Mouse (Mus musculus) CH12.LX (cell line): ENCODE results near the gene Syn3. TPM values are rescaled to one million over a fixed set of nuclear protein-coding genes. Genes with fewer than 3 reads are reported as not detected.

Source experiments
- DNase-seq: peaks from one replicate; pipeline ENCODE4 v3.0.0-alpha.2; 2013; ENCODE audit errors: extremely low read depth
- H3K27ac ChIP-seq: 2 replicates; pipeline ENCODE4 v1.5.1; 2012; ENCODE audit warnings: low read depth, mild to moderate bottlenecking, control low read depth, moderate library complexity; ENCODE audit not compliant: insufficient read depth
- H3K27me3 ChIP-seq: replicated peaks from 2 replicates; pipeline ENCODE3; 2012; ENCODE audit warnings: inconsistent platforms
- H3K36me3 ChIP-seq, 2 experiments: replicated peaks in 1 of 2; 2 replicates each; pipeline versions ENCODE3 to v1.6.1; 2012; ENCODE audit warnings: inconsistent platforms in 1 of 2, low read length in 1 of 2, mild to moderate bottlenecking in 1 of 2, mixed read lengths in 1 of 2, moderate library complexity in 1 of 2; ENCODE audit not compliant: control insufficient read depth in 1 of 2, insufficient read depth in 1 of 2
- H3K4me1 ChIP-seq, 2 experiments: 2 replicates each; pipeline ENCODE4 v1.6.1; 2012; ENCODE audit warnings: inconsistent platforms in 1 of 2, moderate library complexity in 1 of 2; ENCODE audit not compliant: insufficient read depth in 2 of 2, control insufficient read depth in 1 of 2
- H3K4me2 ChIP-seq: 2 replicates; pipeline ENCODE4 v1.6.1; 2012; ENCODE audit warnings: low read depth, mild to moderate bottlenecking, control low read depth; ENCODE audit not compliant: poor library complexity, insufficient read depth, severe bottlenecking
- H3K4me3 ChIP-seq, 3 experiments: fragments of 150-350 bp in 1 of 3; sonication (generic) in 1 of 3; replicated peaks in 1 of 3; 2 replicates each; pipeline versions ENCODE3 to v1.5.1; 2011 to 2012; ENCODE audit warnings: low read depth in 2 of 3, low read length in 2 of 3, mild to moderate bottlenecking in 2 of 3, moderate library complexity in 2 of 3, control low read depth in 1 of 3, improper control_type of control experiment in 1 of 3, inconsistent platforms in 1 of 3, mixed read lengths in 1 of 3; ENCODE audit not compliant: poor library complexity in 1 of 3
- H3K79me2 ChIP-seq: replicated peaks from 2 replicates; pipeline ENCODE4 v1.6.1; 2012; ENCODE audit warnings: mild to moderate bottlenecking, moderate library complexity; ENCODE audit not compliant: control insufficient read depth, poor library complexity, insufficient read depth, severe bottlenecking; ENCODE audit errors: extremely low read depth
- H3K9ac ChIP-seq: 2 replicates; pipeline ENCODE4 v1.6.1; 2012; ENCODE audit warnings: low read depth, mild to moderate bottlenecking, control low read depth, moderate library complexity; ENCODE audit not compliant: insufficient read depth
- H3K9me3 ChIP-seq: replicated peaks from 2 replicates; pipeline ENCODE3; 2012; ENCODE audit warnings: low read length, inconsistent platforms, mixed read lengths
- CHD2 ChIP-seq: IDR thresholded peaks from 2 replicates; pipeline ENCODE4 v1.6.1; 2011; ENCODE audit warnings: low read length, improper control_type of control experiment
- CTCF ChIP-seq, 2 experiments: IDR thresholded peaks in 1 of 2; conservative IDR thresholded peaks in 1 of 2; 2 replicates each; pipeline ENCODE4 v1.5.1; 2011 to 2012; ENCODE audit warnings: low read depth in 2 of 2, low read length in 2 of 2, improper control_type of control experiment in 1 of 2, inconsistent platforms in 1 of 2, mild to moderate bottlenecking in 1 of 2, moderate library complexity in 1 of 2
- E2F4 ChIP-seq: IDR thresholded peaks from 2 replicates; pipeline ENCODE4 v1.6.1; 2011; ENCODE audit warnings: low read depth, low read length, improper control_type of control experiment; ENCODE audit not compliant: insufficient replicate concordance
- EP300 ChIP-seq: IDR thresholded peaks from 2 replicates; pipeline ENCODE4 v1.6.1; 2011; ENCODE audit warnings: low read length, improper control_type of control experiment
- GABPA ChIP-seq: IDR thresholded peaks from 2 replicates; pipeline ENCODE4 v1.6.1; 2012; ENCODE audit warnings: low read depth, low read length, improper control_type of control experiment, inconsistent platforms; ENCODE audit not compliant: insufficient replicate concordance
- HCFC1 ChIP-seq: IDR thresholded peaks from 2 replicates; pipeline ENCODE4 v1.6.1; 2012; ENCODE audit warnings: low read depth, mild to moderate bottlenecking, inconsistent platforms, low read length, improper control_type of control experiment
- IRF4 ChIP-seq: IDR thresholded peaks from 2 replicates; pipeline ENCODE4 v1.6.1; 2014; ENCODE audit warnings: low read depth, mild to moderate bottlenecking, inconsistent platforms, low read length, improper control_type of control experiment
- MAFK ChIP-seq: IDR thresholded peaks from 2 replicates; pipeline ENCODE4 v1.6.1; 2011; ENCODE audit warnings: low read length, improper control_type of control experiment; ENCODE audit not compliant: insufficient replicate concordance
- MAX ChIP-seq: IDR thresholded peaks from 2 replicates; pipeline ENCODE4 v1.6.1; 2011; ENCODE audit warnings: low read length, improper control_type of control experiment
- MAZ ChIP-seq: IDR thresholded peaks from 2 replicates; pipeline ENCODE4 v1.6.1; 2012; ENCODE audit warnings: low read depth, mild to moderate bottlenecking, inconsistent platforms, low read length, improper control_type of control experiment, moderate library complexity
- MXI1 ChIP-seq: IDR thresholded peaks from 2 replicates; pipeline ENCODE4 v1.6.1; 2011; ENCODE audit warnings: mild to moderate bottlenecking, low read depth, low read length, improper control_type of control experiment
- NRF1 ChIP-seq: IDR thresholded peaks from 2 replicates; pipeline ENCODE4 v1.6.1; 2014; ENCODE audit warnings: low read depth, mild to moderate bottlenecking, inconsistent platforms, low read length, improper control_type of control experiment, moderate library complexity
- POLR2A ChIP-seq: IDR thresholded peaks from 2 replicates; pipeline ENCODE4 v1.6.1; 2011; ENCODE audit warnings: low read depth, mild to moderate bottlenecking, improper control_type of control experiment, low read length
- POLR2AphosphoS2 ChIP-seq: IDR thresholded peaks from 2 replicates; pipeline ENCODE4 v1.6.1; 2011; ENCODE audit warnings: low read depth, low read length, improper control_type of control experiment
- SIN3A ChIP-seq: IDR thresholded peaks from 2 replicates; pipeline ENCODE4 v1.6.1; 2012; ENCODE audit warnings: low read length, improper control_type of control experiment, inconsistent platforms
- SMC3 ChIP-seq: IDR thresholded peaks from 2 replicates; pipeline ENCODE4 v1.6.1; 2011; ENCODE audit warnings: low read depth, low read length, improper control_type of control experiment
- TCF12 ChIP-seq: IDR thresholded peaks from 2 replicates; pipeline ENCODE4 v1.6.1; 2014; ENCODE audit warnings: low read depth, mild to moderate bottlenecking, inconsistent platforms, low read length, improper control_type of control experiment
- UBTF ChIP-seq: IDR thresholded peaks from 2 replicates; pipeline ENCODE4 v1.6.1; 2012; ENCODE audit warnings: low read depth, mild to moderate bottlenecking, inconsistent platforms, low read length, improper control_type of control experiment, moderate library complexity
- USF1 ChIP-seq: IDR thresholded peaks from 2 replicates; pipeline ENCODE4 v1.6.1; 2014; ENCODE audit warnings: low read depth, mild to moderate bottlenecking, inconsistent platforms, low read length, improper control_type of control experiment
- USF2 ChIP-seq: conservative IDR thresholded peaks from 2 replicates; pipeline ENCODE4 v1.6.1; 2011; ENCODE audit warnings: low read depth, low read length, improper control_type of control experiment
- ZNF384 ChIP-seq: IDR thresholded peaks from 2 replicates; pipeline ENCODE4 v1.6.1; 2012; ENCODE audit warnings: low read depth, low read length, improper control_type of control experiment, inconsistent platforms
- dilution Hi-C: fragments of 300-500 bp; cut with MboI; formaldehyde crosslinking; loops from 2 replicates; pipeline ENCODE4 v1.14.3; 2020; ENCODE audit warnings: low sequenced_read_pairs; ENCODE audit not compliant: extremely low pct_unique_long_range_greater_than_20kb, extremely low pct_ligation_motif_present
- in situ Hi-C: fragments of 300-500 bp; cut with MboI; formaldehyde crosslinking; loops from 3 replicates; pipeline ENCODE4 v1.14.3; 2019; ENCODE audit warnings: low sequenced_read_pairs, low pct_ligation_motif_present, low pct_unique_long_range_greater_than_20kb, mixed read lengths
- polyA plus RNA-seq: library from polyadenylated mRNA; unstranded; fragments of >175 nt; gene quantifications from 2 replicates; pipeline ENCODE4 v1.2.1, GENCODE M21; 2012; ENCODE audit warnings: low read depth; ENCODE audit not compliant: insufficient read length
- total RNA-seq, 2 experiments: library from RNA; depleted of rRNA; stranded (reverse); fragments of 300-350 nt in 1 of 2; fragments of >200 nt in 1 of 2; gene quantifications; 2 replicates each; pipeline ENCODE4 v1.2.3; 2012 to 2014

Gene Syn3
- total and polyA plus RNA-seq, 3 experiments = 2.8 to 8.9 (median 5.6) TPM

- dilution Hi-C loops = no loop called here
- no peak for TF ChIP-seq TCF12
- no peak for TF ChIP-seq EP300
- TF ChIP-seq E2F4 = no peak
- TF ChIP-seq MAX = no peak
- TF ChIP-seq USF1 = no peak
- TF ChIP-seq CHD2 = no peak
- TF ChIP-seq ZNF384 = no peak
- TF ChIP-seq SMC3 = no peak
- no peak for TF ChIP-seq GABPA
- TF ChIP-seq IRF4 = no peak
- no peak for TF ChIP-seq UBTF
- no peak for TF ChIP-seq NRF1
- TF ChIP-seq POLR2AphosphoS2 = no peak
- TF ChIP-seq POLR2A = no peak
- TF ChIP-seq HCFC1 = no peak
- TF ChIP-seq USF2 = no peak
- no peak for TF ChIP-seq MXI1
- TF ChIP-seq SIN3A = no peak
- no peak overlapping the region for H3K9ac ChIP-seq
- DNase-seq = no peak
- no peak overlapping the region for H3K4me3 ChIP-seq
- H3K4me2 ChIP-seq = no peak overlapping the region
- in situ Hi-C loops = no loop called here
- no peaks in the 10 kb centered on the region for H3K27me3 ChIP-seq
- H3K27ac ChIP-seq = peak overlapping the region; percentile 16; the same call in 1 of the 2 replicates
- H3K9me3 ChIP-seq = no peaks in the 10 kb centered on the region
- peaks cover 27 to 90% of the 10 kb centered on the region in 2 experiments for H3K4me1 ChIP-seq
- peaks cover 36% of the 10 kb centered on the region for H3K79me2 ChIP-seq
- peaks cover 3 to 71% of the 10 kb centered on the region in 2 experiments for H3K36me3 ChIP-seq
Observed at GRCm38 (mm10) chr10:86485971-86486370, 12.7 kb downstream of the Syn3 start.

GRCm38 (mm10) chr10:86483968-86484367 is 14.7 kb downstream of the Syn3 start:
- H3K79me2 ChIP-seq = peaks cover 17% of the 10 kb centered on the region
- dilution Hi-C loops (no loop called here), in situ Hi-C loops (no loop called here)
- peaks cover 31 to 98% of the 10 kb centered on the region in 2 experiments for H3K4me1 ChIP-seq
- H3K9ac ChIP-seq = no peak overlapping the region
- H3K27ac ChIP-seq = no peak overlapping the region
- no peak overlapping the region for H3K4me3 ChIP-seq
- no peak overlapping the region for H3K4me2 ChIP-seq
- H3K9me3 ChIP-seq = no peaks in the 10 kb centered on the region
- TF ChIP-seq CTCF (conservative IDR thresholded peaks at IDR 0.05 in 1 of 2, IDR thresholded peaks at IDR 0.05 in 1 of 2; ENCODE audit: low read depth in 2 of 2, low read length in 2 of 2) (peak; percentile 37 to 66; a peak in 3 of 4 replicates), SMC3 (peak; percentile 48), MAFK (no peak), MAZ (no peak)
- no peaks in the 10 kb centered on the region for H3K27me3 ChIP-seq
- H3K36me3 ChIP-seq = peaks cover 0 to 69% of the 10 kb centered on the region in 2 experiments
- DNase-seq = no peak
